Mouse (Mus musculus) liver, embryonic 14.5 days (tissue): ENCODE measurements at regions not wholly inside any gene's neighbourhood (a gene's known extent, or its start where the extent isn't known, plus 50 kb on each side); places are given as distances from the start of the nearest gene placed in this dataset.

ENCODE experiments used
- ATAC-seq: fragments of 200-750 bp; cut with Nextera tagmentation; 2 replicates; pipeline ENCODE4 v1.8.0; 2017; ENCODE audit warnings: moderate number of reproducible peaks, mild to moderate bottlenecking, moderate library complexity; ENCODE audit not compliant: insufficient read depth
- DNase-seq, 3 experiments: peaks; one replicate each; pipeline ENCODE4 v3.0.0-alpha.2; 2012 to 2013; ENCODE audit warnings: low read depth in 3 of 3, low spot score in 3 of 3
- H3K27ac ChIP-seq: fragments of 300-500 bp; sonication (generic); 2 replicates; pipeline ENCODE4 v1.5.1; 2014; ENCODE audit warnings: moderate library complexity, mild to moderate bottlenecking, control low read depth, inconsistent platforms
- H3K27me3 ChIP-seq: fragments of 300-500 bp; sonication (generic); 2 replicates; pipeline ENCODE4 v1.6.1; 2014; ENCODE audit warnings: mild to moderate bottlenecking, low read length, moderate library complexity; ENCODE audit not compliant: control insufficient read depth, insufficient read depth
- H3K36me3 ChIP-seq: fragments of 300-500 bp; sonication (generic); replicated peaks from 2 replicates; pipeline ENCODE4 v1.6.1; 2014; ENCODE audit warnings: low read depth; ENCODE audit not compliant: control insufficient read depth, insufficient read depth
- H3K4me1 ChIP-seq, 2 experiments: fragments of 200-500 bp in 1 of 2; fragments of 300-500 bp in 1 of 2; sonication (generic) in 1 of 2; replicated peaks; 2 replicates each; pipeline ENCODE4 v1.6.1; 2012 to 2014; ENCODE audit warnings: antibody characterized with exemption in 1 of 2, inconsistent platforms in 1 of 2, low read length in 1 of 2; ENCODE audit not compliant: control insufficient read depth in 2 of 2, insufficient read depth in 2 of 2
- H3K4me2 ChIP-seq: fragments of 300-500 bp; sonication (generic); 2 replicates; pipeline ENCODE4 v1.6.1; 2014; ENCODE audit warnings: low read depth, mild to moderate bottlenecking, control low read depth, moderate library complexity
- H3K4me3 ChIP-seq, 2 experiments: fragments of 200-500 bp in 1 of 2; fragments of 300-500 bp in 1 of 2; sonication (generic) in 1 of 2; 2 replicates each; pipeline ENCODE4 v1.5.1; 2012 to 2014; ENCODE audit warnings: low read depth in 2 of 2, low read length in 2 of 2, mild to moderate bottlenecking in 2 of 2, control low read depth in 1 of 2, inconsistent platforms in 1 of 2, moderate library complexity in 1 of 2; ENCODE audit not compliant: insufficient read depth in 1 of 2
- H3K9ac ChIP-seq: fragments of 300-500 bp; sonication (generic); replicated peaks from 2 replicates; pipeline ENCODE4 v1.6.1; 2014; ENCODE audit warnings: mild to moderate bottlenecking, control low read depth, moderate library complexity
- H3K9me3 ChIP-seq: fragments of 300-500 bp; sonication (generic); 2 replicates; pipeline ENCODE4 v1.6.1; 2016; ENCODE audit warnings: low read length, mixed read lengths; ENCODE audit not compliant: control insufficient read depth
- CTCF ChIP-seq: IDR thresholded peaks from 2 replicates; pipeline ENCODE4 v1.5.1; 2016; ENCODE audit warnings: antibody characterized with exemption, low read depth, control low read depth
- EP300 ChIP-seq: IDR thresholded peaks from 2 replicates; pipeline ENCODE4 v1.6.1; 2016; ENCODE audit warnings: antibody characterized with exemption, low read depth
- WGBS: fragments of 180-500 bp; shearing (Covaris S2); extraction: QIAGEN DNeasy Blood & Tissue Kit; methylation state at CpG from one replicate; pipeline ENCODE4 v1.1.7; 2014; ENCODE audit not compliant: insufficient replicate concordance; 5-methylcytosine and 5-hydroxymethylcytosine counted together

DNA sequence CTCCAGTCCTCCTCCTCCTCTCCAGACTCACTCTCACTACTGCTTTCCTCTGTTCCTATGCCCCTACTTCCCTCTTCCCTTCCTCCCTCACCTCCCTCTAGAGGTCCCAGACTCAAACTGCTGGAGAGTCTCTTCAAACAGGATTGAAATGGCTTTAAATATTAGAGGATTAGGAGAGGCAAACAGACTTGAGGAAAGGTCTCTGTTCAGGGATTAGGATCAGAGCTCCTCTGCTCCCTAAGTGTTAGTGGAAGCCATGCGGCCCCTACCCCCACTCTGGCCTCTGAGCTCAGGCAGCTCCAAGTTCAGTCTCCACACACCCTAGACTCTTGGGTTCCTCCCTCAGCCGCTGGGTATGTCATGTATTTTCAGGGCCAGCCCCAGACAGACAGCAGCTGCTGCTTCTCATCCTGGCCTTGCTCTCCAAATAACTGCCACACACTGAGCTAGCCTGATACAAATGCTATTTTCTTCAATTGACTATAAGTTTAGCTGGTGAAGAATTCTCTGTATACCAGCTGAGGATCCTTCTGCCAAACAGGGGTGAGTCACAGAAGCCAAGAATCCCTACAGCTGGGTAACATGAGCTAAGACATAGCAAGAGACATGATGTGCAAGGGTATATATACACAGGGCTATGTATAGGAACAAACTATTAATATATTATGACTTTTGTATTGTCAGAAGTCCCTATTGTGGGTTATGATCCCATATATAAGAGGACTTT, 55.2 kb upstream of the Nxpe4 start:
- H3K9ac ChIP-seq: no peak overlapping the region
- H3K27me3 ChIP-seq: no peaks in the 10 kb centered on the region
- DNase-seq (no peak), ATAC-seq (no peak)
- no peak for TF ChIP-seq EP300
- TF ChIP-seq CTCF: no peak
- no peak overlapping the region for H3K27ac ChIP-seq
- H3K4me2 ChIP-seq: no peak overlapping the region
- 38% methylated on average over 2 of the region's 2 CpGs for WGBS
- no peaks in the 10 kb centered on the region for H3K36me3 ChIP-seq
- H3K4me3 ChIP-seq: no peak overlapping the region
- no peaks in the 10 kb centered on the region for H3K4me1 ChIP-seq
- no peaks in the 10 kb centered on the region for H3K9me3 ChIP-seq

DNA sequence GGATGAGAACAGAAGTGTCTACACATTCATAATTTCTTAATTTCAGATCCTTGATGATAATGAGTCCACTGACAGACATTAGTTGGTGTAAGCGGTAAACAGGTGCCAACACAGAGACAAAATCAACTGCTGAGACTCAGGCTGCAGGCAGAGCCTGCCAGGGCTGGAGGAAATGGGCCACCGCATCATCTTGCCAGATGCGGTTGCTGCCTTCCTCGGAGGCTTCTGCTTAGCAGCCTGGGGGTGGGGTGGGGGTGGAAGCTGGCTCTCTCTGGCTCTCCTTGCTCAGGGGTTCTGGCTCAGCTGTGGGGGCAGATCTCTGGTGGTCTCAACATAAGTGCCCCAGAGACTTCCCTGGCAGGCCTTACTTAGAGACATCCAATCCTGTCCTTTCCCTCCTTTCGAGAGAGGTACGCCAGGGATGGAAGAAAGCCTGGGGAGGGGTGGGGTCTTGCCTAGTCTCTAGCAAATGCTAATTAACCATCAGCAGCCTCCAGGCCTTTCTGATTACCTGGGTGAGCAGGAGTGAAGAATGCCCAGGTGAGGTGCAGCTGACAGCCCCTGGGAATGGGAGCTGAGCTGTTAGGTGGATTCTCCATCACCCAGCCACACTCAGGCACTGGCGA, 52.7 kb upstream of the Nxpe4 start:
- H3K27ac ChIP-seq: no peak overlapping the region
- H3K4me1 ChIP-seq: no peaks in the 10 kb centered on the region
- no peaks in the 10 kb centered on the region for H3K9me3 ChIP-seq
- ATAC-seq (no peak), DNase-seq (no peak)
- TF ChIP-seq EP300: no peak
- no peak for TF ChIP-seq CTCF
- no peaks in the 10 kb centered on the region for H3K36me3 ChIP-seq
- H3K4me3 ChIP-seq: no peak overlapping the region
- no peak overlapping the region for H3K4me2 ChIP-seq
- H3K9ac ChIP-seq: no peak overlapping the region
- H3K27me3 ChIP-seq: no peaks in the 10 kb centered on the region
- WGBS: 37% methylated on average over 7 of the region's 7 CpGs

DNA sequence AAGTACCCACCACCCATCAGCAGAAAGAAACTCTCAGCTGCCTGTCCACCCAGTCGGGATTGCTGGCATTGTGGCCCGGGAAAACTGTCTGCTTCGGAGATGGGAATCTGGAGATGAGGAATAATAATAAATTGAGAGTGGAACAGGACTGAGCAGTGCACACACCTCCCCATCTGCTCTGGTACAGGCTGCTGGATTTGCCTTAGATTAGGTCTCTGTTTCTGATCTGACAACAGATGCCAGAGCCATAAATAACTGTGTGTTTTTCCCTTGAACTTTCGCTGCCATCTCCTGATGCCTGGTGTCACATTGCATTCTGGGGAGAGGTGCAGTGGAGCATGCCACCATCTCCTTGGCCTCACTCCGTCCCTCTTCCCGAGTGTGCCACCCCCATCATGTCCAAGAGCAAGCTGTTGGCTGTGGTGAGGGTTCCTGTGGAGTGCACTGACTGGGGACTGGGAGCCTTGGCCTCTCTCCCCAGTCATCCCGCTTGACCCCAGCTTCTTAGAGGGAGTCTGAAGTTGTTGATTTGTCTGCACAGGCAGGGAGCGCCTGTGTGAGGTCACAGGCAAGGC, 50.4 kb upstream of the Nxpe4 start:
- Histone ChIP-seq H3K9me3 (no peaks in the 10 kb centered on the region), H3K4me2 (no peak overlapping the region), H3K27me3 (no peaks in the 10 kb centered on the region), H3K9ac (no peak overlapping the region), H3K36me3 (no peaks in the 10 kb centered on the region), H3K4me1 (no peaks in the 10 kb centered on the region), H3K27ac (no peak overlapping the region), H3K4me3 (no peak overlapping the region)
- DNase-seq (no peak), ATAC-seq (no peak)
- no peak for TF ChIP-seq EP300
- WGBS: 50% methylated on average over 8 of the region's 8 CpGs
